Mouse (Mus musculus): ENCODE data around the gene Itih2. TPM values are rescaled to one million over a fixed set of nuclear protein-coding genes. Genes with fewer than 3 reads are reported as not detected.

The Itih2 gene
- polyA plus RNA-seq, 2 experiments, result 260 to 321 TPM

DNA sequence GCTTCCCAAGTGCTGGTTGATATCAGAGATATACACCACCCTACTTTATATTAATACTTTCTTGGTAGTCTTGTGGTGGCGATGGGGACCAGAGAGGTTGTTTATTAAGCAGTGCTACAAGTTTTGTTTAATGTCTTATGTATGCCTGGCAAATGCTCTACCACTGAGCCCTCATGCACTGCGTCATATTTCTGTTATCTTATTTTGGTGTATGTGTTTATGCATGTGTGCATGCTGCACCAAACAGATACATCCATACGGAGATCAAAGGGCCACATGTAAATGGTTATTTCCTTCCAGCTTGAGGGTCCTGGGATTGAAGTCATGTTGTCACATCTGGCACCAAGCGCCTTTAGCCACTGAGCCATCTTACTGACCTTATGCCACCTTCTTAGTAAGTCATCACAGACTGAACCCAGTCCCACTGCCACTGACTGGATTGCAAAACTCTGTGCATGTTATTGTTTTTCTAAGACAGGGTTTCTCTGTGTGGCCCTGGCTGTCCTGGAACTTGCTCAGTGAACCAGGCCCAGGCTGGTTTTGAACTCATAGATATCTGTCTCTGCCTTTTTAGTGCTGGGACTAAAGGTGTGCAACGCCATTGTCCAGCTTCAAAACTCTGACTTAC lies 49.6 kb downstream of the Itih2 start:
- Histone ChIP-seq H3K4me1 (replicated peaks; ENCODE audit: control insufficient read depth in 2 of 2, insufficient read depth in 2 of 2, low read length in 1 of 2) (peaks cover 13 to 24% of the 10 kb centered on the region in 2 experiments), H3K9me3 (ENCODE audit: control insufficient read depth, low read length) (no peaks in the 10 kb centered on the region), H3K9ac (replicated peaks) (peak overlapping the region; percentile 97), H3K4me2 (ENCODE audit: low read depth) (peak overlapping the region; percentile 81), H3K36me3 (replicated peaks; ENCODE audit: control insufficient read depth, insufficient read depth, low read depth) (peaks cover 3% of the 10 kb centered on the region; the same call in 1 of the 2 replicates), H3K4me3 (ENCODE audit: insufficient read depth in 1 of 2, low read depth in 2 of 2, low read length in 2 of 2) (peak overlapping the region; percentile 75 to 85), H3K27ac (peak overlapping the region; percentile 2; the same call in 1 of the 2 replicates), H3K27me3 (ENCODE audit: control insufficient read depth, insufficient read depth, low read length) (no peaks in the 10 kb centered on the region)
- DNase-seq (ENCODE audit: low read depth in 3 of 3, low spot score in 3 of 3) (peak in 1 of 3 experiments; percentile 29), ATAC-seq (ENCODE audit: insufficient read depth) (no peak)
- TF ChIP-seq EP300 (IDR thresholded peaks at IDR 0.05; ENCODE audit: low read depth) (no peak), CTCF (IDR thresholded peaks at IDR 0.05; ENCODE audit: low read depth) (no peak)
- 50% methylated on average over 5 of the region's 5 CpGs for WGBS (ENCODE audit: insufficient replicate concordance)

DNA sequence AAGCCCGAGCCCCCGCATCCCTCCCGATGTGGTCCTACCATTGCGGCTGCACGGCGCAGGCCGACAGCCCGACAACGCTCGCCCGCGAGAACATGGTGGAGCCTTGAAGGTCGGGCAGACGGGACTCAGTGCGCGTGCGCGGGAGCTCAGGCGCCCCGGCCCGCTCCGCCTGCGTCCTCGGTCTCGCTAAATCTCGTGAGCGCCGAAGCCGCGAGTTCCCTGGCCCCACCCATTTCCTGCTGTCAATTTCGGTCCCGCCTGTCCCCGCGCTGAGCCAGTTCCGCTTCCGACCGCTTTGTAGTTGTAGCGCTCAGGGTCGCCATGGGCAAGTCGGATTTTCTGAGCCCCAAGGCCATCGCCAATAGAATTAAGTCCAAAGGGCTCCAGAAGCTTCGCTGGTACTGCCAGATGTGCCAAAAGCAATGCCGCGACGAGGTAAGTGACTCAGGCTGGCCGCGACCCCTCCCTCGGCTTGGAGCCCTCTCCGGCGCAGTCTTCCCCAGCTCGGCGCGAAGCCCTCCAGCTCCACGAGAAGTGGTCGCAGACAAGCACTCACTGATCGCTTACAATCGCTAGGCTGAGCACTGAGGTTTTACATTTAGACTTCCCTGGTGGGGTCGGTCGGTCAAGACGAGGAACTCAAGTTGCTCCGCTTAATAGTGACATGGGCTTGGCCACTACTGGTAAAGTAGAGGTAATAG lies 50.7 kb downstream of the Itih2 start, which contains the start of the genes Atp5c1 and Kin:
Gene Atp5c1, minus strand, starts transcription at position 201 of the 701 bp plus-strand sequence.
Gene Kin, plus strand, starts transcription at position 284 of the 701 bp plus-strand sequence.
- Histone ChIP-seq H3K36me3 (replicated peaks; ENCODE audit: control insufficient read depth, insufficient read depth, low read depth) (no peaks in the 10 kb centered on the region; the same call in 1 of the 2 replicates), H3K9ac (replicated peaks) (peak within 1 kb of the TSS; percentile 97), H3K27ac (peak within 1 kb of the TSS; percentile 64), H3K27me3 (ENCODE audit: control insufficient read depth, insufficient read depth, low read length) (no peaks in the 10 kb centered on the region), H3K4me2 (ENCODE audit: low read depth) (peak within 1 kb of the TSS; percentile 87), H3K9me3 (ENCODE audit: control insufficient read depth, low read length) (no peaks in the 10 kb centered on the region), H3K4me3 (ENCODE audit: insufficient read depth in 1 of 2, low read depth in 2 of 2, low read length in 2 of 2) (peak within 1 kb of the TSS; percentile 75 to 85), H3K4me1 (replicated peaks; ENCODE audit: control insufficient read depth in 2 of 2, insufficient read depth in 2 of 2, low read length in 1 of 2) (peaks cover 13 to 24% of the 10 kb centered on the region in 2 experiments)
- ATAC-seq (ENCODE audit: insufficient read depth) (peak; percentile 91), DNase-seq (ENCODE audit: low read depth in 3 of 3, low spot score in 3 of 3) (peak; percentile 92 to 93 (median 93))
- TF ChIP-seq EP300 (IDR thresholded peaks at IDR 0.05; ENCODE audit: low read depth) (0 out of 2 replicates have a peak, but pooled peaks have one; percentile 22), CTCF (IDR thresholded peaks at IDR 0.05; ENCODE audit: low read depth) (peak; percentile 79)
- WGBS (ENCODE audit: insufficient replicate concordance), result under 1% methylated on average over 60 of the region's 61 CpGs

DNA sequence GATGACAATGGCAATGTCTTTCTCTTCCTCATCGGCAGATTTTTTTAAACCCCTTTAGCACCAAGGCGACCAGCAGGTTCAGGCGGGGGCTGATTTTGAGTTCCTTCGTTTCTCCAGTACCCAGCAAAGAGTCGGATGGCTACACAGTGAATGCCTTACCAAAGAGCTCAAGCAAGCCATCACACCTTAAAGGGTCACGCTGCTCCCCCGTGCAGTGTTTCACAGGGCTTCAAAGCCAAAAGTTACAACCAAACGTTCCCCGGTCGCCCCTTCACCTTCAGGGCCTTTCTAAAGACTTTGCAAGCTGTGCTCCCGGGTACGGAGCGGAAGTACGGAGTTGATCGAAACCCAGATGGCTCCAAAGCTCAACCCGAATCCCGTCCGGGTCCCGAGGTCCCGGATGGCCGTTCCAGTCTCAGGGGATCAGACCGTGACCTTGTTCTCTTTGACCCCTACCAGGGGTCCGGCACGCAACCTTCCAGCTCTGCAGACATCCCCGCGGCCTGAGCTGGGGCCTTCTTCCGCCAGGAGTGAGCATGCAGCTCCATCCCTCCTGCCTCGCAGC lies 51.4 kb downstream of the Itih2 start:
- WGBS (ENCODE audit: insufficient replicate concordance), result under 1% methylated on average over 28 of the region's 28 CpGs
- Histone ChIP-seq H3K4me3 (ENCODE audit: insufficient read depth in 1 of 2, low read depth in 2 of 2, low read length in 2 of 2) (peak overlapping the region; percentile 75 to 85), H3K9ac (replicated peaks) (peak overlapping the region; percentile 92), H3K27me3 (ENCODE audit: control insufficient read depth, insufficient read depth, low read length) (no peaks in the 10 kb centered on the region), H3K9me3 (ENCODE audit: control insufficient read depth, low read length) (no peaks in the 10 kb centered on the region), H3K36me3 (replicated peaks; ENCODE audit: control insufficient read depth, insufficient read depth, low read depth) (no peaks in the 10 kb centered on the region; the same call in 1 of the 2 replicates), H3K27ac (peak overlapping the region; percentile 51), H3K4me1 (replicated peaks; ENCODE audit: control insufficient read depth in 2 of 2, insufficient read depth in 2 of 2, low read length in 1 of 2) (peaks cover 13 to 24% of the 10 kb centered on the region in 2 experiments), H3K4me2 (ENCODE audit: low read depth) (peak overlapping the region; percentile 87)
- TF ChIP-seq EP300 (IDR thresholded peaks at IDR 0.05; ENCODE audit: low read depth), result no peak
- TF ChIP-seq CTCF (IDR thresholded peaks at IDR 0.05; ENCODE audit: low read depth), result no peak
- ATAC-seq (ENCODE audit: insufficient read depth) (peak; percentile 40), DNase-seq (ENCODE audit: low read depth in 3 of 3, low spot score in 3 of 3) (peak in 1 of 3 experiments; percentile 39)

DNA sequence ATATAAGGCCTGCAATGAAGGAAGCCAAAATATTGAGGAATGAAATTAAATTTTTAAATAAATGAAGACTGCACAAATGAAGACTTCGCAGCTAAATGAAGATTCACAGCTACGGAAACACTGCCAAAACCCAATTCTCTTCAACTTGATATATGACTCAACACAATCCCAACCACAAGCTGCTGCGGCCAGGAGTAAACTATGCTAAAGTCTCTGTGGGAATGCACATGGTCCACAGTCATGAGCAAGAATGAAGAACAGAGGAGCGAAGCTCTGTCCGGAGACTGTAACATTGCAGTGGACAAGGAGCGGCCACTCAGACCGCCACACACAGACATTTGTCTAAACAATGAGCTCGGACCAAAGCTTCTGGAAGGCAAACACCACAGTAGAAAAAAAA lies 54.5 kb downstream of the Itih2 start:
- TF ChIP-seq CTCF (IDR thresholded peaks at IDR 0.05; ENCODE audit: low read depth), result no peak
- H3K4me1 ChIP-seq (replicated peaks; ENCODE audit: control insufficient read depth in 2 of 2, insufficient read depth in 2 of 2, low read length in 1 of 2), result peaks cover 10 to 30% of the 10 kb centered on the region in 2 experiments

More for the DNA sequence above, 54.5 kb downstream of the Itih2 start:
- no peak overlapping the region for H3K27ac ChIP-seq
- H3K9ac ChIP-seq (replicated peaks), result no peak overlapping the region
- no peak overlapping the region for H3K4me2 ChIP-seq (ENCODE audit: low read depth)
- WGBS (ENCODE audit: insufficient replicate concordance), result 77% methylated on average over 8 of the region's 8 CpGs
- H3K27me3 ChIP-seq (ENCODE audit: control insufficient read depth, insufficient read depth, low read length), result no peaks in the 10 kb centered on the region
- H3K9me3 ChIP-seq (ENCODE audit: control insufficient read depth, low read length), result no peaks in the 10 kb centered on the region
- no peaks in the 10 kb centered on the region; the same call in 1 of the 2 replicates for H3K36me3 ChIP-seq (replicated peaks; ENCODE audit: control insufficient read depth, insufficient read depth, low read depth)
- DNase-seq (ENCODE audit: low read depth in 3 of 3, low spot score in 3 of 3), result no peak
- no peak for ATAC-seq (ENCODE audit: insufficient read depth)
- no peak overlapping the region for H3K4me3 ChIP-seq (ENCODE audit: insufficient read depth in 1 of 2, low read depth in 2 of 2, low read length in 2 of 2)
